Mouse (Mus musculus) hindbrain, embryonic 12.5 days (tissue): ENCODE measurements around the gene Krtap5-4. TPM values are rescaled to one million over a fixed set of nuclear protein-coding genes. Genes with fewer than 3 reads are reported as not detected.
"Not testable (repeated sequence)": the region's sequence is repeated elsewhere in the genome, so short reads cannot be mapped to it uniquely, and the experiment has no call there.

Experiments used
- ATAC-seq: fragments of 200-750 bp; cut with Nextera tagmentation; 2 replicates; pipeline ENCODE4 v1.8.0; 2017; ENCODE audit warnings: moderate TSS enrichment; ENCODE audit not compliant: low FRiP score
- H3K27ac ChIP-seq: fragments of 300-500 bp; sonication (generic); 2 replicates; pipeline ENCODE4 v1.5.1; 2016; ENCODE audit warnings: mild to moderate bottlenecking
- H3K27me3 ChIP-seq: fragments of 300-500 bp; sonication (generic); 2 replicates; pipeline ENCODE4 v1.6.1; 2016; ENCODE audit warnings: mild to moderate bottlenecking
- H3K36me3 ChIP-seq: fragments of 300-500 bp; sonication (generic); 2 replicates; pipeline ENCODE4 v1.6.1; 2016; ENCODE audit warnings: mild to moderate bottlenecking
- H3K4me1 ChIP-seq: fragments of 300-500 bp; sonication (generic); 2 replicates; pipeline ENCODE4 v1.6.1; 2016
- H3K4me2 ChIP-seq: fragments of 300-500 bp; sonication (generic); replicated peaks from 2 replicates; pipeline ENCODE4 v1.6.1; 2016; ENCODE audit warnings: mild to moderate bottlenecking
- H3K4me3 ChIP-seq: fragments of 300-500 bp; sonication (generic); 2 replicates; pipeline ENCODE4 v1.5.1; 2016; ENCODE audit warnings: mild to moderate bottlenecking
- H3K9ac ChIP-seq: fragments of 300-500 bp; sonication (generic); 2 replicates; pipeline ENCODE4 v1.6.1; 2016; ENCODE audit warnings: mild to moderate bottlenecking, moderate library complexity
- H3K9me3 ChIP-seq: fragments of 300-500 bp; sonication (generic); replicated peaks from 2 replicates; pipeline ENCODE4 v1.6.1; 2016; ENCODE audit warnings: mild to moderate bottlenecking
- WGBS: fragments of 180-500 bp; shearing (Covaris S2); methylation state at CpG from one replicate; pipeline ENCODE4 v1.1.7; 2016; 5-methylcytosine and 5-hydroxymethylcytosine counted together
- polyA plus RNA-seq: library from polyadenylated mRNA; unstranded; fragments of >200 nt; fragmentation: Nextera tagmentation; extraction: Ambion mirVana; gene quantifications from 2 replicates; pipeline ENCODE4 v1.2.1, GENCODE M21; 2016

Gene Krtap5-4
- not detected in 2 replicates for polyA plus RNA-seq

DNA sequence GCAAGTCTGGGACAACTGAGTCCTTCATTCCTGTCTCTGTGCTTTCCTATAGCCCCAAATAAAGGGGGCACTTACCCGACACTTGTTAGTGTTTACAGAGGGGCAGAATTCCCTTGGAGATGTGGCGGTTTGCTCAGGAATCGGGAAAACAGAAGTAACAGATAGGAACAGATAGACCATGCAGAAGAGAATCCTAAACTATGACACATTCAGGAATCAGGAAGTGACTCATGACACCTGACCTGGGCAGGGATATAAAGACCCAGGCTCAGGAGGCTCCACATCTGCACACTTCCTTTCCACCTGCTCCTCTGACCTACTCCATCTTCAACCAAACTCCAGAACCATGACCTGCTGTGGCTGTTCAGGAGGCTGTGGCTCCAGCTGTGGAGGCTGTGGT lies at the start of gene Krtap5-4:
TSS of gene Krtap5-4 (plus strand) at position 301 of the 400 bp plus-strand sequence.
- H3K27ac ChIP-seq, result no peak within 1 kb of the TSS
- ATAC-seq, result no peak

DNA sequence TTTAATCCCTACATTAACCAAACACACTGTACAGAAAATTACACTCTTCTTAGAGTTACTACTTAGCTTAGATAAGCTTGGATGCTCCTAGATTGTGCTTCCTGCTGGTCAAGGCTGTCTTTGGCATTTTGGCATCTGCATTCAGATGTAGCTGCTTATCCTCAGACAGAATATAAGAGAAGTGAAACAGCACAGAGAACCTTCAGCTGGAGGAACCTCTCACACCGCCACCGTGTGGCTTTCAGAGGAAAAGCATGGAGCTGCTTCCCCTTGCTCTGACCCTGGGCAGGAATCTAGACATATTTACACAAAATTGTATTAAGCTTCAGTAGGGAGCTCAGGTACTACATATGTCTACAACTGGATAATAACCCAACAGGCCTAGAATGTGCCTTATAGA lies 47.8 kb upstream of the Krtap5-4 start:
- no peak for ATAC-seq
- WGBS, result 0% methylated on average over 2 of the region's 2 CpGs

More for the DNA sequence above, at the start of gene Krtap5-4:
- Histone ChIP-seq H3K9me3 (no peaks in the 10 kb centered on the region), H3K27me3 (peaks cover 3% of the 10 kb centered on the region; the same call in 1 of the 2 replicates), H3K4me2 (no peak within 1 kb of the TSS), H3K36me3 (no peaks in the 10 kb centered on the region), H3K9ac (no peak within 1 kb of the TSS), H3K4me1 (no peaks in the 10 kb centered on the region), H3K4me3 (no peak within 1 kb of the TSS)
- 82% methylated on average over 3 of the region's 3 CpGs for WGBS

DNA sequence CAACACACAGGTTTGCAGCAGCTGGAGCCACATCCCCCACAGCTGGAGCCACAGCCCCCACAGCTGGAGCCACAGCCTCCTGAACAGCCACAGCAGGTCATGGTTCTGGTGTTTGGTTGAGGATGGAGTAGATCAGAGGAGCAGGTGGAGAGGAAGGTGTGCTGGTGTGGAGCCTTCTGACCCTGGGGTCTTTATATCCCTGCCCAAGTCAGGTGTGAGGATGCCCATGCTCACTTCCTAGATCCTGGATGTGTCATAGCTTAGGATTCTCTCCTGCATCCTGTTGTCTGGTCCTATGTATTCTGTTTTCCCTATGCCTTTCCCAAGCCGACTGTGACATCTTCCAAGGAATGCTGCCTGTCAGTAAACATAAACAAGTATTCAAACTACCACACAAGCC lies 45.1 kb upstream of the Krtap5-4 start, which contains the start of gene Gm2431:
TSS of gene Gm2431 (minus strand) at position 101 of the 400 bp plus-strand sequence.
- not testable (repeated sequence) for H3K9ac ChIP-seq, H3K9me3 ChIP-seq, H3K27me3 ChIP-seq, ATAC-seq, H3K27ac ChIP-seq, H3K4me3 ChIP-seq, H3K4me2 ChIP-seq, H3K36me3 ChIP-seq, H3K4me1 ChIP-seq
- WGBS, result 57% methylated on average over 1 of the region's 1 CpGs

More for the DNA sequence above, 47.8 kb upstream of the Krtap5-4 start:
- Histone ChIP-seq H3K27me3 (no peaks in the 10 kb centered on the region), H3K9ac (no peak overlapping the region), H3K4me2 (no peak overlapping the region), H3K36me3 (no peaks in the 10 kb centered on the region), H3K4me3 (no peak overlapping the region), H3K4me1 (no peaks in the 10 kb centered on the region), H3K27ac (no peak overlapping the region), H3K9me3 (no peaks in the 10 kb centered on the region)

DNA sequence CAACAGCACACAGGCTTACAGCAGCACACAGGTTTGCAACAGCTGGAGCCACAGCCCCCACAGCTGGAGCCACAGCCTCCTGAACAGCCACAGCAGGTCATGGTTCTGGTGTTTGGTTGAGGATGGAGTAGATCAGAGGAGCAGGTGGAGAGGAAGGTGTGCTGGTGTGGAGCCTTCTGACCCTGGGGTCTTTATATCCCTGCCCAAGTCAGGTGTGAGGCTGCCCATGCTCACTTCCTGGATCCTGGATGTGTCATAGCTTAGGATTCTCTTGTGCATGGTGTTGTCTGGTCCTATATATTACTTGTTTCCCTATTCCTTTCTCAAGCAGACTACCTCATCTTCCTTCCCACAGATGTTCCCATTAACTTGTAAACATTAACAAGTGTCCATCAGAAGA lies 29.1 kb upstream of the Krtap5-4 start, which contains the start of gene Gm4559:
TSS of gene Gm4559 (minus strand) at position 101 of the 400 bp plus-strand sequence.
- not testable (repeated sequence) for H3K9me3 ChIP-seq, H3K27ac ChIP-seq, H3K4me3 ChIP-seq, H3K36me3 ChIP-seq, H3K4me2 ChIP-seq, H3K4me1 ChIP-seq, H3K27me3 ChIP-seq, H3K9ac ChIP-seq, ATAC-seq

DNA sequence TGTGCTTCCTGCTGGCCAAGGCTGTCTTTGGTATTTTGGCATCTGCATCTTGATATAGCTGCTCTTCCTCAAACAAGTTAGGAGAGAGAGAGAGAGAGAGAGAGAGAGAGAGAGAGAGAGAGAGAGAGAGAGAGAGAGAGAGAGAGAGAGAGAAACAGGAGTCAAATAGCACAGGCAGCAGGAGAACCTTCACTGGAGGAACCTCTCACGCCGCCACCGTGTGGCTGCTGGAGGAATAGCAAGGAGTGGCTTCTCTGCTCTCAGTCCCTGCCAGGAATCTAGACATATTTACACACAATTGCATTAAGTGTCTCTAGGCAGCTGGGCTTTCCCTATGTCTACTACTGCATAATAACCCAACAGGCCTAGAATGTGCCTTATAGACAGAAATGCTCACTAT lies 25.2 kb upstream of the Krtap5-4 start:
- not testable (repeated sequence) for H3K4me1 ChIP-seq, H3K9ac ChIP-seq, H3K4me2 ChIP-seq, H3K4me3 ChIP-seq, H3K36me3 ChIP-seq, H3K9me3 ChIP-seq, ATAC-seq, H3K27ac ChIP-seq
- H3K27me3 ChIP-seq, result peaks cover 14% of the 10 kb centered on the region
- 0% methylated on average over 3 of the region's 3 CpGs for WGBS

DNA sequence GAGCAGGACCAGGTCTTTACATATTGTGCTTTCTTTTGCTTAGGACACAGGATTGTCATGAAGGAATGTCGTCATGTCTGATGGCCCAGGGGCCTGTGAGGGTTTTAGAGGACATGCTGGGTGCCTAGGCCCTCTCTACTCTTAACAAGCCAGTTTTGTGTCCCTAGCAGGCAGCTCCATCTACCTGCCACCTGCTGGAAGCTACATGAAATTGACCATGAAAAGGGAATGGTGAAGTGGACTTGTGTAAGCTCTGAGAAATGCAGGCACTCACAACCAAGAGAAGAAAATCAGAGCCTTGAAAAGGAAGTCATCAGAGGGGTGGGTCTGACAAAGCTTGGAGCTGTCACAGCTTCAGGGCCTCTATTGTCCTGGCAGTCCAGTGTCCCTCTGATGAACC lies 24.1 kb upstream of the Krtap5-4 start:
- H3K4me1 ChIP-seq, H3K27ac ChIP-seq, H3K4me3 ChIP-seq, H3K9me3 ChIP-seq, H3K36me3 ChIP-seq, H3K9ac ChIP-seq, ATAC-seq, H3K4me2 ChIP-seq: not testable (repeated sequence)
- 79% methylated on average over 1 of the region's 1 CpGs for WGBS
- H3K27me3 ChIP-seq, result peaks cover 19% of the 10 kb centered on the region

DNA sequence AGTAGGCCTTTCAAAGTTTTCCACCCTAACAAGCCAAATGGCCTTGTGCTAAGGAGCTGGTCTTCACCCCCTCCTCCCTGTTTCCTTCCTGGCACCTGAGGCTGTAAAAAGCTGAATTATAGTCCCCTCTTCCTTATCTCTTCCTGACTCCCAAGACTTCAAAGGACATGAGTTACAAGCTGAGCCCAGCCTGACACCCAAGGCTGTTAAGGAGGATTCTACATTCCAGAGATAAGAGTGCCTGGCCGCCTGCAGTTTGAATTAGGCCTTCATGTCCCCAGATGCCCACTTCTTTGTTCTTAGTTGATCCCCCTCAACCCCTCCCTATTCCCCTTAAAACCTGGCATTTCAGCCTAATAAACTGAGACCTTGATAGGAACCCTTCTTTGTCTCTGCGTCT lies 20.5 kb upstream of the Krtap5-4 start:
- not testable (repeated sequence) for ATAC-seq, H3K9me3 ChIP-seq, H3K4me1 ChIP-seq, H3K36me3 ChIP-seq, H3K9ac ChIP-seq, H3K27ac ChIP-seq, H3K4me3 ChIP-seq
- H3K4me2 ChIP-seq, result peak overlapping the region; percentile 83; the same call in 1 of the 2 replicates
- peaks cover 19% of the 10 kb centered on the region for H3K27me3 ChIP-seq
- WGBS, result 20% methylated on average over 2 of the region's 2 CpGs

DNA sequence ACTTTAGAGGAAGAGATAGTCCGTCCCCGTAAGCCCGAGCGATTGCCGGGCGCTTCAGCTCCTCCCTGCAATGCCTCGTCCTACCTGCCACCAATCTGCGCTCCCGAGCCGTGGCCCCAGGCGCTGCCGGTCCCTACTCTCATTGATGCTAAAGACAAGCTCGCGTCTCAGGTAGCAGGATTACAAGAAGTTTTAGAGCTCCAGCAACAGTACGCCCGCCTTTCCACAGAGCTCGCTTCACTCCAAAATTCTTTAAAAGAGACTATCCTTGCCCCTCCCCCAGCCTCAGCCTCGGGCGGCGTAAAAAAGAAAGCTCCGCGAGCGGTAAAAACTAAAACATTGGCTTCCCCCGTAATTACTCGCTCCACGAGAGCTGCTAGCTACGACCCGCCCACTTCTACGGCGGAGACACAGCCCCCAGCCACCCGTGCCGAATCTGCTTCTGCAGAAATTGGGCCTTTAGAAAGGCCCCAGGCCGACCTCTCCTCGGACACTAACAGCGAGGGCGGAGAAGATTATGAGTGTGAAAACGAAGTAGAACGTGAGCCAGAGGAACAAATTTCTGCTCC lies 19.2 kb upstream of the Krtap5-4 start:
- peak; percentile 52 for ATAC-seq
- Histone ChIP-seq H3K36me3 (no peaks in the 10 kb centered on the region), H3K9me3 (no peaks in the 10 kb centered on the region), H3K27me3 (peaks cover 19% of the 10 kb centered on the region), H3K27ac (peak overlapping the region; percentile 70), H3K9ac (peak overlapping the region; percentile 65), H3K4me2 (peak overlapping the region; percentile 83), H3K4me3 (peak overlapping the region; percentile 52), H3K4me1 (peaks cover 9% of the 10 kb centered on the region; the same call in 1 of the 2 replicates)
- WGBS, result under 1% methylated on average over 38 of the region's 38 CpGs

DNA sequence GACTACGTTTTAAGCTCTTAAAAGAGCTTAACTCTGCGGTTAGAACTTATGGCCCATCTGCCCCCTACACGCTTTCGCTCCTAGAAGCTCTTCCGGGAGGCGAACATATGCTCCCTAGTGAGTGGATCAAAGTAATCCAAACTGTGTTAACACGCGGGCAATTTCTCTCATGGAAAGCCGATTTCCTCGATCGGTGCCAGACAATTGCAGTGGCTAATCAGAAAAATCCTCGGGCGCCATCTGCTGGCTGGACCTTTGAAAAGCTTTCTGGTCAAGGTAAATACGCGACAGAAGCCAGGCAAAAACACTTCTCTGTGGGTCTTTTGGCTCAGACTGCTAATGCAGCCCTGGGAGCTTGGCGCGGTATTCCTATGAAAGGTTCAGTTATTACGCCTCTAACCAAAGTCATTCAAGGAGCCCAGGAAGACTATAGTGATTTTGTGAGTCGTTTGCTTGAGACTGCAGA lies 18.7 kb upstream of the Krtap5-4 start:
- ATAC-seq, result peak; percentile 85
- Histone ChIP-seq H3K36me3 (no peaks in the 10 kb centered on the region), H3K27me3 (peaks cover 19% of the 10 kb centered on the region), H3K9me3 (no peaks in the 10 kb centered on the region), H3K4me2 (peak overlapping the region; percentile 83), H3K9ac (peak overlapping the region; percentile 65), H3K4me3 (peak overlapping the region; percentile 52), H3K27ac (peak overlapping the region; percentile 70), H3K4me1 (peaks cover 9% of the 10 kb centered on the region; the same call in 1 of the 2 replicates)
- under 1% methylated on average over 19 of the region's 19 CpGs for WGBS

DNA sequence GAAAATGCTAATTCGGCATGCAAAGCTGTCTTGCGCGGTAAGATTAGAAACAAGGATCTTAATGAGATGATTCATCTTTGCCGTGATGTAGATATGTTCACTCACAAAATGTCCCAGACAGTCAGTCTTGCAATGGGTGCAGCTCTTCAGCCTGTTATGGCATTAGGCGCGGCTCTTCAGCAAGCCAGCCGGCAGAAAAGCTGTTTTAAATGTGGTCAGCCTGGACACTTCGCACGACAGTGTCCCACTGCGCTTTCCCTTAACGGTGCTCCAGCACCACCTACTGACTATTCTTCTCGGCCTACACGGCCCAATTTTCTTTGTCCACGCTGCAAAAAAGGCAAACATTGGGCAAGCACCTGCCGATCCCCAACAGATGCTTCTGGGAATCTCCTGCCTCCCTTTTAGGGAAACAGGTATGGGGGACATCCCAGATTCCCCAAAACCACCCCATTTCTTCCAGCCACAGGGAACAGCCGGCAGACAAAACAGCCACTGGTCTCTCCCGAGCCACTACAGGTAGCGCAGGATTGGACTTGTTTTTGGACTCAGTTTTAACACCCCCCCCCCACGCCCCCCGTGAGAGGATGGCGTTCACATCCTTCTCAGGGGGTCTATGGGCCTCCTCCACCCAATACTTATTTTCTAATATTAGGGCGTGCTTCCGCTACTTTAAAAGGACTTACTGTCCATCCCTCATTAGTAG lies 18.1 kb upstream of the Krtap5-4 start:
- H3K27ac ChIP-seq, result peak overlapping the region; percentile 7; the same call in 1 of the 2 replicates
- 24% methylated on average over 23 of the region's 23 CpGs for WGBS

DNA sequence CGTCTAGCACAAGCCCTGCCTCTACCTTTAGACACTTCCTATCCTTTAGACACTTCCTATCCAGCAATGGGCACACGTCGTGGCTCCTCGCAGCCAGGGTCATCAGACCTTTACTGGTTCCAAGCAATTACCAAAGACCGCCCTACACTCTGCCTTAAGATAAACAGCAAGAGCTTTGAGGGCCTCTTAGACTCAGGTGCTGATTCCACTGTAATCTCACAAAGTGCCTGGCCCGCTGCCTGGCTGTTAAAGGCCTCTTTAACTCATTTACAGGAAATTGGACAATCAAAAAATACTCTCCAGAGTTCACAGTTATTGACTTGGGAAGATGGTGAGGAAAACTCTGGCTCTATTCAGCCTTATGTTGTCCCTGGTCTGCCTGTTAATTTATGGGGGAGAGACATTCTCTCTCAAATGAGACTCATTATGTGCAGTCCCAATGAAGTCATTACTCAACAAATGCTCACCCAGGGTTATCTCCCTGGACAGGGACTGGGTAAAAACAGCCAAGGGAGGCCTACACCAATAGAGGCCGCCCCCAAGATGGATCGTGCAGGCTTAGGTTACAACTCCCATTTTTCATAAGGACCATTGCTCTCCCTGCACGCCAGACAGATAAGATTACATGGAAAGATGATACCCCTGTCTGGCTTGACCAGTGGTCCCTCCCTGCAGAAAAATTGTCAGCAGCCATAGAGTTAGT lies 17.3 kb upstream of the Krtap5-4 start:
- WGBS, result 79% methylated on average over 9 of the region's 9 CpGs
- not testable (repeated sequence) for H3K4me3 ChIP-seq, H3K9me3 ChIP-seq, H3K4me2 ChIP-seq, H3K36me3 ChIP-seq, ATAC-seq, H3K27ac ChIP-seq, H3K4me1 ChIP-seq, H3K9ac ChIP-seq
- H3K27me3 ChIP-seq, result peaks cover 19% of the 10 kb centered on the region

More for the DNA sequence above, 18.1 kb upstream of the Krtap5-4 start:
- Histone ChIP-seq H3K4me3 (peak overlapping the region; percentile 52), H3K4me2 (peak overlapping the region; percentile 83), H3K36me3 (no peaks in the 10 kb centered on the region), H3K9me3 (no peaks in the 10 kb centered on the region), H3K4me1 (peaks cover 9% of the 10 kb centered on the region; the same call in 1 of the 2 replicates), H3K27me3 (peaks cover 19% of the 10 kb centered on the region), H3K9ac (0 out of 2 replicates have a peak overlapping the region, but pooled peaks have one; percentile 9)
- peak; percentile 86 for ATAC-seq

DNA sequence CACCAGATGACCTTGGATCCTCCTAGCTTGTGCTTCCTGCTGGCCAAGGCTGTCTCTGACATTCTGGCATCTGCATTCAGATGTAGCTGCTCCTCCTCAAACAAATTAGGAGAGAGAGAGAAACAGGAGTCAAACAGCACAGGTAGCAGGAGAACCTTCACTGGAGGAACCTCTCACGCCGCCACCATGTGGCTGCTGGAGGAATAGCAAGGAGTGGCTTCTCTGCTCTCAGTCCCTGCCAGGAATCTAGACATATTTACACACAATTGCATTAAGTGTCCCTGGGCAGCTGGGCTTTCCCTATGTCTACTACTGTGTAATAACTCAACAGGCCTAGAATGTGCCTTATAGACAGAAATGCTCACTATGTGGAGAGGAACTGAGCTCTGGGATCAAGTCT lies 9.5 kb upstream of the Krtap5-4 start:
- not testable (repeated sequence) for H3K9me3 ChIP-seq, H3K9ac ChIP-seq, H3K36me3 ChIP-seq, ATAC-seq, H3K27me3 ChIP-seq, H3K27ac ChIP-seq, H3K4me3 ChIP-seq, H3K4me1 ChIP-seq, H3K4me2 ChIP-seq
- 0% methylated on average over 2 of the region's 2 CpGs for WGBS
